Mouse (Mus musculus): ENCODE data around the gene Rps13.

The Rps13 gene

GRCm38 (mm10) chr7:116290559-116290958 lies 43.4 kb downstream of the Rps13 start:
- DNase-seq, result no peak

- no peak for DNase-seq
Measured at GRCm38 (mm10) chr7:116288996-116289395, 45.0 kb downstream of the Rps13 start.

GRCm38 (mm10) chr7:116287959-116288358 lies 46.0 kb downstream of the Rps13 start:
- no peak for DNase-seq

DNA sequence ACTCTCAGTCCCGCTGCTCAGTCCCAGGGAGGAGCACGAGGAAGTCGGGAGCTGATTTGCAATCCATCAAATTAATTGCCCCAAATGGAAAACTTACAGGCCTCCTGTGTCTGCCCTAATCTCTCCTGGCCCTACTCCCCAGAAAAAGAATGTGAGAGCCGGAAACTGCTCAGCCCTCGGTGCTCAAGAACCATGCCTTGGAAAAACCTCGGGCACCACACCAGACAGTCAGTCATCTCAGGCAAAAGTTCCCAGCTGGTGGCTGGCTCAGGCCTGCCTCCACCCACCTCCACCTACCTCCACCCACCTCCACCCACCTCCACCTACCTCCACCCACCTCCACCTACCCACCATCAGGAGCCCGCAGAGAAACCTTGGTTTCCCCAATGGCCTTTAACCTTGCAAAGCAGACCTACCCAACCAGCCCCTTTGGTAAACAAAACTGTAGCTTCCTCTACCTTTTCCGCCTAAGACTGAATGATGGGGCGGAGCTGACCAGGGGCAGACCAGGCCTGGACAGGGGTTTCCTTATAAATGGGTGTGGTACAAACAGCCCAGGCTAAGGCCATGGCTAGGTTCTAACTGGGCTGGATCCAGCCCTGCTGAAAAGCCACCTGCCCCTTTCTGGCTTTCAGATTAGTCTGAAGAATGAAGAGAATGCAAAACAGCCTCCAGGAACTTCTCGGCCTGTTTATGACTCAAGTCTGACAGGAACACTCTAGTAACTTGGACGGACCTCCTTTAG lies 47.2 kb downstream of the Rps13 start:
- no peak for DNase-seq

DNA sequence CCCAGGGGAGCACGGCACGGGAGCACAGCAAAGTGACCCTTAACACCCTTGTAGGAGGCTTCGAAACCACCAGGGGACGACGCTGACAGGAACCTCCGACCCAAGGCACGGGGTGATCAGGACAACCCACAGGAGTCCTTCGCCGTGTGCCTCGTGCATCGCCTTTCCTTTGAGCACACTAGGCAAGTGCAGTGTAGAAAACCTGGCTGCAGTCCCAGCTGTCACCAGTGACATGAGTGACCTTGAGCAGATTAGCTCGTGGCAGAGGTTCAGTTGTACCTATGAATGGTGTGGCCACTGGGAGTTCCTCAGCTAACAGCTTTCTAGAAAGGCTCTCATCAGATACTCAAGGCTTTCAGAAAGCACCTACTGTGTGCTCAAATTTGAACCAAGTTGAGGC lies 47.8 kb downstream of the Rps13 start:
- no peak for DNase-seq

- no peak for DNase-seq
Measured at GRCm38 (mm10) chr7:116285216-116285615, 48.8 kb downstream of the Rps13 start.

- no peak for DNase-seq
Measured at GRCm38 (mm10) chr7:116282755-116283154, 51.2 kb downstream of the Rps13 start.

Measured in cerebellum, adult 9-10 months (tissue).